Mouse (Mus musculus): ENCODE data around the gene Pex5l.

The Pex5l gene

GRCm38 (mm10) chr3:33061428-33061827, 81.6 kb downstream of the Pex5l start:
- DNase-seq = no peak

DNA sequence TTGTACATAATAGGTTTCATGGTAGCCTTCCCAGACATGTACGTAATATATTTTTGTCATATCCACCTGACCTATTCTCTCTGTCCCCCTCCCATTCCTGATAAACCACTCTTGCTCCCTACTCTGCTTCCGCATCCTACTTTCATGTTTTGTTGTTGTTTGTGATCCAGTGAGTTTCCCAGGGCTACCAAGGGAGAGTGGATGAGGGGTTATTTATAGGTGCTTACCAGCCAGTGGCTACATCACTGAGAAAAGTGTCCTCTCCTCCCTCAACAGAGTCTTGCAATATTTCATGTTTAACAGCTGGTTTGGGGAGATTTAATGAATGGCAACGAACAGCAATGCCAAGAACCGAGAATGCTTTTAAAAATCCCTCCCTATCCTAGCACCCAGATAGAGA, 82.0 kb downstream of the Pex5l start:
- DNase-seq = no peak

GRCm38 (mm10) chr3:33060343-33060937, 82.6 kb downstream of the Pex5l start:
- no peak for DNase-seq

GRCm38 (mm10) chr3:33048304-33048703, 94.7 kb downstream of the Pex5l start:
- DNase-seq = no peak

GRCm38 (mm10) chr3:33044799-33045106, 98.3 kb downstream of the Pex5l start:
- no peak for DNase-seq

GRCm38 (mm10) chr3:33043896-33044798, 98.9 kb downstream of the Pex5l start:
- no peak for DNase-seq

DNA sequence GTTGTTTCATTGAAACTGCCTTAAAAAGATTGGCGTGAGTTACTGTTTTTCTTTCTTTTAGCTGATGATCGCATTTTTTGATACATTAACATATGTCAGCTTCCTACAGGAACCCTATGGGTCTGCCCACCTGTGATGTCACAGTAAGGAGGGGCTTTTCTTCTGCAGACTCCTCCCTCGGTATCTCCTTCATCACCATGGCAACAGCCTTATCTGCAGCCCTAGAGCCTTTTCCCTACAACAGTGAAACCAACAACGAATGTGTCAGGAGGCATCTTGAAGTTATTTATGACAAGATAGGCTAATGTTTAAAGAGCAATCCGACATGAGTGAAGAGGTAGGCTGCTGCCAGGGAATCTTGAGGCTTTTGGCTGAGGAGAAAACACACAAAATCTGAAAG, 118.5 kb downstream of the Pex5l start:
- no peak for DNase-seq

DNA sequence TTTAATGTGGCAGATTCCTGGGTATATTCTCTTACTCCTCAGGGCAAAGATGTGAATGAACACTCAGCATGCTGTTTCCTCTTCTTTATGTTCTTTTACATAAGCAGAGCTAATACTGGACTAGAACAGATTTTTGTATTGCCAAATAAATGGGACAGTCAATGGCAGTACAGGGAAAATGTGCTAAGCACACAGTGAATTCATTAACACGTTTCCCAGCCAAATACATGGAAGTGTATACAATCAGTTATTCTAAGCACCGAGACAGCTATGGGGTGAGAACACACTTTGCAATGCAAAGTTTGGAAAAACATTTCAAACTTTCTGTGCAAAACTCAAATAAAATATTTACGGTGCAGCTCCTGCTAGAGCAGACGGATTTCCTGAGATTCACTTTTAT, 139.1 kb downstream of the Pex5l start:
- no peak for DNase-seq

GRCm38 (mm10) chr3:33001769-33002168, 141.3 kb downstream of the Pex5l start:
- no peak for DNase-seq

DNA sequence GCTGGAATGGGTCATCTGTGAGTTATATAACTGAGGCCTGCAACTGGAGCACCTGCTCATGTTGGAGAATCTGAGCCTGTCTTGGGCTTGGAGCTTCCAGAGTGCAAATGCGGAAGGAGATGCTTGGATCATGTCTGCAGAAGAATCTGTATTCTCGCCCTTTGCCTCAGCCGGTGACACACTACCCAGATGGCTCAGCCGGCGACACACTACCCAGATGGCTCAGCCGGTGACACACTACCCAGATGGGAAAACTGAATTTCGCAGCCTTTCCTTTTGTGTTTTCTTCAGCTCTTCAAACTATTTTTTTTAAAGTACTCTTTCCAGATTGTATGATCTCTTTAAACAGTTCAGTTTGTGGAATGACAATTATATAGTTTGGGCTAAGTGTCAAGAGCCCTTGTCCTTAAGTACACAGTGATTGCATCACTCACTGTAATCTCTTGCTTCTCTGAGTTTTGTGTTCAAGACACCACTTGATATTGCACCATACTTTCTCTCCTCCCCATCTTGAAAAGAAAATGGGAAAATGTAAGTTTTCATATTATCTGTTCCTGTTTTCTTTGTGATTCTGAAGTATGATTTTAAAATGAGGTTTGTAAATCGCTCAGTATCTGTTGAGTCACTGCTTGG, 142.5 kb downstream of the Pex5l start:
- no peak for DNase-seq

DNA sequence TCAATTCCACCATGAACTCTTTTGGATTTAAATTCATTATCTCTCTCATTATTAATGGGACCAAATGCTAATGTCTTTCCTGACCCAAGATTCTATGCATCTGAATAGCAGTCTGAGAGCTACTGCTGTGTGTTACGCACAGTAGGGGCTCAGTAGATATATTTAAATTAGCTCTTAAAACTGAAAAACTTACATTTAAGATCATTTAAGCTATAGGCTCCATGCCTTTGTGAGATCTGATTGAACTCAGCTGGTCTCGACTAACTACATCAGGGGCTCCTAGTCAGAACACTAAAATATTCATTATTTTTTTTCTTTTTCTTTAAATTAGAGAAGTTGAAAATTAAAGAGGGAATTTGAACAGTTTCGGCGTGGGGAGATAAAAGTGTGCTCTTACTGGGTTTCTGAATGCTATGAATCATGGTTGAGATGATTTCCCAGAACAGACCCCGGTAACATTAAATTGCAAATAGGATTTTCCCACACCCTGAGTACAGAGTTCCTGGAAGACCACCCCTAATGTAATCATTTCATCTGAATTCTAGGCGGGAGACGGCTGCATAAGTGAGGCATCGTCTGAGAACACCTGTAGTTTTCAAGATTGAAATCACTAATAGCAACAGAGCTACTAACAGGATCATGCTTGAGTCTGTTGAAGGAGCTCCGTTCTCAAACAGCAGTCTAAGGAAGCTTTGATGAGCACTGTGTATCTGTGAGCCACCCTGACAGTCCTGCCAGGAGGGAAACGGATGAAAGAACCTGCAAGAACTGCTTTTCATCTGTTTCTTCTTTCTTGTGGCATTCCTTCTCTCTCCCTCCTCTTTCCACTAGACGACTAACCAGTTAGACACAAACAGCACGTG, 151.1 kb downstream of the Pex5l start:
- no peak for DNase-seq

GRCm38 (mm10) chr3:32987806-32988205, 155.2 kb downstream of the Pex5l start:
- DNase-seq = no peak

- DNase-seq = no peak
Measured at GRCm38 (mm10) chr3:32985141-32985540, 157.9 kb downstream of the Pex5l start.

- DNase-seq = no peak
Measured at GRCm38 (mm10) chr3:32979981-32980380, 163.1 kb downstream of the Pex5l start.

DNA sequence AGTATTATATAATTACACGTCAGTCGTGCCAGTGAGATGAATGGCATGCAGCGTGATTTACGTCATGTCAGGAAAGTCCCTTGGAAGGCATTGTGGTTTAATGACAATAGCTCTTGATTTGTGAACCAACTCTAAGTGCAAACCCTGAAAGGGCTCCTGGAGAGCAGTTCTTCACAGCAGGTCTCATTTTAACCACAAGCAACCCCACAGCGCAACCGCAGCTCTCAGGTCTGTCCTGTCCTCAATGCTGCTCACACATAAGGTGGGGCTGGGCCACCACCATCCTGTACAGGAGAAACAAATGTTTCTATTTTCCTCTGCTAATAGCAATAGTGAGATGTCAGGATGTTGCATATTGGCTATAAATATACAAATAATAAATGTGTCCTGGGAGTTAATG, 163.8 kb downstream of the Pex5l start:
- DNase-seq = no peak

GRCm38 (mm10) chr3:32970257-32970656, 172.8 kb downstream of the Pex5l start:
- no peak for DNase-seq

GRCm38 (mm10) chr3:32968671-32969425, 174.2 kb downstream of the Pex5l start:
- no peak for DNase-seq

GRCm38 (mm10) chr3:32965528-32965927, 177.5 kb downstream of the Pex5l start:
- DNase-seq = peak; percentile 4

GRCm38 (mm10) chr3:32961494-32961893, 181.6 kb downstream of the Pex5l start:
- no peak for DNase-seq

DNA sequence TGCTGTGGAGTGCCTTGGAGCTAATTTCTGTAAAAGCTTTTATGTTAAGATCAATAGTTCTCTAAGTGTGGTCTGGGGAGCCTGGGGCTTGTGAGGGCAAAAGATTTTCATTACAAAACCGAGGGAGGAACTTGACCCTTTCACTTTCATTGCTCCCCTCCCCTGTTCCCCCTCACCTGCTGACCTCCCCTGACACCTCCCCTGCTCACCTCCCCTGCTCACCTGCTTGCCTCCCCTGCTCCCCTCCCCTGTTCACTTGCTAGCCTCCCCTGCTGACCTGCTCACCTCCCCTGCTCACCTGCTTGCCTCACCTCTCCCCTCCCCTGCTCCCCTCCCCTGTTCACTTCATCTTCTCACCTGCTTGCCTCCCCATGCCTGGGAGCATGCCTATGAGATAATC, 191.7 kb downstream of the Pex5l start:
- DNase-seq = no peak

- no peak for DNase-seq
Measured at GRCm38 (mm10) chr3:32947486-32947885, 195.6 kb downstream of the Pex5l start.

DNA sequence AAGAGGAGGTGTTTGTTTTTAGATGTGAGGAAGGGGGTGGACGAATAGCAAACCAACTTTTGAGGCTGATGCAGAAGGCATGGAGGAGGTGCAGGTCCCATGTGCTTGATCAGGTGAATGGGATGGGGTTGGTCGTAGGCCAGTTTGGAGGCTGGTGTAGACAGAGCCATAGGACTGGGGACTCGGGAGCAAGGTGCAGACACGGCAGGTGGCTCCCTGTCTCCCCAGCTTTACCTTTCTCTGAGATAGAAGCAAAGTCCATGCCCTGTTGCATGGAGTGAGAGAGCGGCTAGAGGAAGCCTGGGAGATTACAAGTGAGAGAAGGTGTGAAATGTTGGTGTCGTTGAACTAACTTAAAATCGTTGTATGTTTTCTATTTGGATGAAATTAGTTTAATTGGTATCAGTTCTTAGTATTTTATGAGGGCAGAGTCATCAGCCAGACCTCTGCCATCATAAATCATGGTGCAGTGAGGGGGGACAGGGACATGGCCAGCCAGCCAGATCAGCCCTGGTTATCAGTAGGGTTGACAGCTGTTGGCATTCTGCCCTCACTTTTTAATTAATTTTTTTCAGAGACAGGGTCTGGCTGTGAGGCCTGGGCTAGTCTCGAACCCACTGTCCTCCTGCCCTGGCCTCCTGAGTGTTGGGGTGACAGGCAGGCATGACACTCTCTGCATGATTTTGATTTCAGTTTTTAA, 203.1 kb downstream of the Pex5l start:
- DNase-seq = no peak

Measured in kidney, adult 9 months (tissue).